In genomic region chr6:89634400-89634799, GRCm38 (mm10) we compare ENCODE assay signal across 13 mouse cellular contexts. TPM values are rescaled to one million over a fixed set of nuclear protein-coding genes. Genes with fewer than 3 reads are reported as not detected.
A peak's percentile ranks its signal among the peaks of the same experiment; 100 is the strongest.
DNase-seq lines count a peak whose midpoint lies in the region; ATAC-seq and TF ChIP-seq lines count a peak whose summit lies in the region.
"Had no signal": no experiment of that assay in that cellular context is flagged by ENCODE, and none has a peak within 500 bp of the region (broad histone marks: within the 10 kb centered on the region; RNA-seq: fewer than 3 reads in every experiment).

No protein-coding gene starts in this region.

- no peak for TF ChIP-seq EP300 in stomach, postnatal 0 days (optimal IDR thresholded peaks at IDR 0.05)

- no peak overlapping the region for H3K4me2 ChIP-seq in stomach, embryonic 14.5 days (replicated peaks; ENCODE audit: low read depth, low read length)
- no peak overlapping the region for H3K4me2 ChIP-seq in stomach, postnatal 0 days (replicated peaks; ENCODE audit: low read depth)
- peak overlapping the region; percentile 27 for H3K4me2 ChIP-seq in heart, embryonic 13.5 days
- H3K4me2 ChIP-seq: hindbrain, embryonic 15.5 days; neural tube, embryonic 13.5 days had no signal

- no peaks in the 10 kb centered on the region for H3K4me1 ChIP-seq in stomach, embryonic 14.5 days (ENCODE audit: control insufficient read depth, insufficient read depth, low read length)
- no peaks in the 10 kb centered on the region for H3K4me1 ChIP-seq in stomach, postnatal 0 days (replicated peaks; ENCODE audit: control insufficient read depth, insufficient read depth)
- H3K4me1 ChIP-seq in heart, embryonic 13.5 days: peaks cover 16% of the 10 kb centered on the region

- no peak overlapping the region for H3K27ac ChIP-seq in stomach, embryonic 14.5 days (ENCODE audit: low read length)
- H3K27ac ChIP-seq in stomach, postnatal 0 days (replicated peaks): no peak overlapping the region
- peak overlapping the region; percentile 37 for H3K27ac ChIP-seq in heart, embryonic 13.5 days (replicated peaks)
- H3K27ac ChIP-seq: hindbrain, embryonic 15.5 days; macrophage; neural tube, embryonic 13.5 days had no signal

- no peak for TF ChIP-seq CTCF in stomach, postnatal 0 days (IDR thresholded peaks at IDR 0.05; ENCODE audit: low read depth)

- no peak for ATAC-seq in stomach, embryonic 14.5 days (ENCODE audit: insufficient number of reproducible peaks, insufficient read depth, low FRiP score, low read depth)
- ATAC-seq in stomach, postnatal 0 days (ENCODE audit: low FRiP score, low TSS enrichment): no peak
- ATAC-seq in heart, embryonic 13.5 days (ENCODE audit: extremely low read depth, insufficient number of reproducible peaks, low FRiP score, low TSS enrichment): no peak

- no peaks in the 10 kb centered on the region for H3K36me3 ChIP-seq in stomach, embryonic 14.5 days (ENCODE audit: control insufficient read depth, insufficient read depth, low read length)
- no peaks in the 10 kb centered on the region for H3K36me3 ChIP-seq in stomach, postnatal 0 days (ENCODE audit: control insufficient read depth, insufficient read depth, low read length)
- no peaks in the 10 kb centered on the region for H3K36me3 ChIP-seq in heart, embryonic 13.5 days
- H3K36me3 ChIP-seq: hindbrain, embryonic 15.5 days; neural tube, embryonic 13.5 days had no signal

- 38% methylated on average over 8 of the region's 8 CpGs for WGBS in stomach, embryonic 14.5 days
- 14% methylated on average over 8 of the region's 8 CpGs for WGBS in stomach, postnatal 0 days
- 14% methylated on average over 8 of the region's 8 CpGs for WGBS in heart, embryonic 13.5 days

- H3K4me3 ChIP-seq in stomach, embryonic 14.5 days (ENCODE audit: low read depth, low read length): no peak overlapping the region
- no peak overlapping the region for H3K4me3 ChIP-seq in stomach, postnatal 0 days (ENCODE audit: low read depth, low read length)
- no peak overlapping the region for H3K4me3 ChIP-seq in heart, embryonic 13.5 days
- H3K4me3 ChIP-seq: hindbrain, embryonic 15.5 days; neural tube, embryonic 13.5 days had no signal

- 0 out of 2 replicates have a peak overlapping the region, but pooled peaks have one; percentile 18 for H3K9ac ChIP-seq in stomach, embryonic 14.5 days (replicated peaks; ENCODE audit: low read depth, low read length)
- H3K9ac ChIP-seq in stomach, postnatal 0 days (ENCODE audit: low read length): no peak overlapping the region
- no peak overlapping the region for H3K9ac ChIP-seq in heart, embryonic 13.5 days
- H3K9ac ChIP-seq: hindbrain, embryonic 15.5 days; neural tube, embryonic 13.5 days had no signal

- H3K27me3 ChIP-seq in stomach, embryonic 14.5 days (ENCODE audit: control insufficient read depth, insufficient read depth, low read length): no peaks in the 10 kb centered on the region
- no peaks in the 10 kb centered on the region for H3K27me3 ChIP-seq in stomach, postnatal 0 days (ENCODE audit: control insufficient read depth, insufficient read depth, low read length)
- H3K27me3 ChIP-seq in heart, embryonic 13.5 days (replicated peaks): peaks cover 8% of the 10 kb centered on the region
- H3K27me3 ChIP-seq: hindbrain, embryonic 15.5 days had no signal

- no peaks in the 10 kb centered on the region for H3K9me3 ChIP-seq in stomach, embryonic 14.5 days (ENCODE audit: control insufficient read depth, low read depth, low read length)
- no peaks in the 10 kb centered on the region for H3K9me3 ChIP-seq in stomach, postnatal 0 days (ENCODE audit: control insufficient read depth, low read length)
- H3K9me3 ChIP-seq in heart, embryonic 13.5 days: no peaks in the 10 kb centered on the region
- H3K9me3 ChIP-seq: hindbrain, embryonic 15.5 days; neural tube, embryonic 13.5 days had no signal

- peak; percentile 30 for DNase-seq in gastrocnemius, adult 18-20 months (ENCODE audit: low spot score)
- no peak for DNase-seq in gastrocnemius, postnatal 10 days
- DNase-seq in stomach, postnatal 0 days (ENCODE audit: low spot score): no peak
- DNase-seq in thymus, postnatal 14 days: no peak
- DNase-seq in retina, postnatal 1 day: no peak
- DNase-seq in cerebellum, postnatal 25 days: no peak
- DNase-seq: cerebellum, adult 2 months; kidney, postnatal 14 days had no signal

RNA-seq across cellular contexts. Expression of gene Txnrd3, which starts 9.4 kb away (rescaled TPM):
- total RNA-seq in gastrocnemius, adult 18-20 months (2021): 1 to 10 TPM; 3.5 to 4.6 TPM
- 1 to 10 TPM; 9.1 TPM for total RNA-seq in gastrocnemius, postnatal 10 days (2021)
- polyA plus RNA-seq in stomach, embryonic 14.5 days (2014; fragmentation: Nextera tagmentation; extraction: Ambion mirVana): 12.0 and 12.9 TPM in 2 replicates
- 11.5 and 11.7 TPM in 2 replicates for polyA plus RNA-seq in stomach, postnatal 0 days (2015; fragmentation: Nextera tagmentation; extraction: Ambion mirVana)
- polyA plus RNA-seq in heart, embryonic 13.5 days (2015; fragmentation: Nextera tagmentation; extraction: Ambion mirVana): 9.1 and 9.6 TPM in 2 replicates

RNA-seq across cellular contexts. Expression of gene Chchd6, which starts 38.9 kb away (rescaled TPM):
- 1 to 10 TPM; 3.7 to 4.7 TPM for total RNA-seq in gastrocnemius, adult 18-20 months (2021)
- 1 to 10 TPM; 5.3 to 5.7 TPM for total RNA-seq in gastrocnemius, postnatal 10 days (2021)
- 50.9 and 62.0 TPM in 2 replicates for polyA plus RNA-seq in stomach, embryonic 14.5 days (2014; fragmentation: Nextera tagmentation; extraction: Ambion mirVana)
- polyA plus RNA-seq in stomach, postnatal 0 days (2015; fragmentation: Nextera tagmentation; extraction: Ambion mirVana): 19.5 and 22.7 TPM in 2 replicates
- 46.3 and 50.3 TPM in 2 replicates for polyA plus RNA-seq in heart, embryonic 13.5 days (2015; fragmentation: Nextera tagmentation; extraction: Ambion mirVana)
